Mouse (Mus musculus) kidney, adult 2 months (tissue): Measurements from ENCODE around the gene Fyb2.
A peak's percentile ranks its signal among the peaks of the same experiment; 100 is the strongest.

Experiments used
- CTCF ChIP-seq: fragments of 200-500 bp; conservative IDR thresholded peaks from 2 replicates; pipeline ENCODE4 v1.5.1; 2011; ENCODE audit warnings: low read depth, mild to moderate bottlenecking, control low read depth, low read length, moderate library complexity, mixed read lengths; ENCODE audit not compliant: insufficient read depth, insufficient read length
- POLR2A ChIP-seq: fragments of 200-500 bp; IDR thresholded peaks from one replicate; pipeline ENCODE4 v1.6.1; 2011; ENCODE audit warnings: low read depth, low read length, control low read depth

DNA sequence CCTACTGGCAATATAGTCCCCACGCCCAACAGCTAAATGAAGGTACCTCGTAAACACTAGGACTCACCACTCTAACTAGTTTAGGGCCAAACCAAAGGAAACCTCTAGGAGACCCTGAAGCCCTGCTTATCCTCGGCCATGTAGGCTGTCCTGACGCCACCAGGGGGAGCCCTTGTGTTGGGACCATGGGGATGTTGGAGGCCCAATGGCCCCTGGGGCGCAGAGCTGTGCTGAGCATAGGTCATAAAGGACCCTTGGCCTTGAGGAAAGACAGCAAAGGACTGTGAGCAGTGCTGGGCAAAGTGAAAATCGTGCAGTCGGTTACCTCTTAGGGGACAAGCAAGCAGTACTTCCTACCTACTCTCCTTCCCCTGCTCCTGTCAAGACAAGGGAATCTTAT, 1.6 kb upstream of the Fyb2 start:
- TF ChIP-seq CTCF: peak; percentile 87
- TF ChIP-seq POLR2A: no peak
